Mouse (Mus musculus): Measurements from ENCODE around the gene Mtmr1. TPM values are rescaled to one million over a fixed set of nuclear protein-coding genes. Genes with fewer than 3 reads are reported as not detected.
A peak's percentile ranks its signal among the peaks of the same experiment; 100 is the strongest.
"Not testable (repeated sequence)": the region's sequence is repeated elsewhere in the genome, so short reads cannot be mapped to it uniquely, and the experiment has no call there.

Gene Mtmr1
- polyA plus RNA-seq (2016; fragmentation: Nextera tagmentation; extraction: Ambion mirVana), result 5.9 and 7.5 TPM in 2 replicates

DNA sequence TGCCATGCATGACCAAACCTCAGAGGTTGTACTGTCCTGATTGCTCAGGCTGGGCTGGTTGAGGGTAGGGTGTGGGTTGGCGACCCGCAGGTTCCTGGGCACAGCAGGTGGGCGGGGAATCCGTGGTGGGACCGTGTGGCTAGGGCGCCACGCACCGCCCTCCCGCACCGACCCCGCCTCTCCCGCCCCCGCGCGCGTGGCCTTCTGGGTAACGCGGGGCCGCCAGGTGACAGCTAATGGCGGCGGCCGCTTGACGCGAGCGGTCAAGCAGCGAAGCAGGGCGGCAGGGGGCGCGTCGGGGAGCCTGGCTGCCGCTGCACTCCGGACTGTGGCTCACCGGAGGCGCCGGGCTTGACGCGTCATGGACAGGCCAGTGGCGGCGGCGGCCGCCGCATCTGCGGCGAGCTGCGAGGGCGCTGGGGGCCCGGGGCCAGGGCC is at the start of gene Mtmr1:
Gene Mtmr1 (plus strand): TSS at position 207 of the 438 bp plus-strand sequence.
- H3K4me3 ChIP-seq, result peak within 1 kb of the TSS; percentile 63
- no peaks in the 10 kb centered on the region for H3K27me3 ChIP-seq (ENCODE audit: low read depth, poor library complexity, severe bottlenecking)
- no peaks in the 10 kb centered on the region for H3K4me1 ChIP-seq
- H3K9me3 ChIP-seq (replicated peaks), result peaks cover 8% of the 10 kb centered on the region; the same call in 1 of the 2 replicates
- WGBS, result 17% methylated on average over 36 of the region's 47 CpGs
- peak within 1 kb of the TSS; percentile 81 for H3K27ac ChIP-seq (replicated peaks)
- H3K36me3 ChIP-seq, result no peaks in the 10 kb centered on the region
- peak; percentile 71 for DNase-seq (ENCODE audit: low spot score)

DNA sequence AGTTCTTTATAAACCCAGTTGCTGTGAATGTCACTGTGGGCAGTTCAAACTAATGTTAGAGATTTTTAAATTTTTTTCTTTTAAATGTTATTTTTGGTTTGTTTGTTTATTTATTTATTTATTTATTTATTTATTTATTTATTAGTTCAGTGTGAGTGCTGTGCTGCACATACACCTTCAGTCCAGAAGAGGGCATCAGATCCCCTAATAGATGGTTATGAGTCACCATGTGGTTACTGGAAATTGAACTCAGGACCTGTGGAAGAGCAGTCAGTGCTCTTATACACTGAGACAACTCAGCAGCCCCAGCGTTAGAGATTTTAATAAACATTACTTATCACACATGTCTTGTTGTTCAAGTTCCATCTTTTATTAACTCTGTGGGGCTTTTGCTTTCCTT is 12.5 kb upstream of the Mtmr1 start:
- no peak for DNase-seq (ENCODE audit: low spot score)
- no peaks in the 10 kb centered on the region for H3K27me3 ChIP-seq (ENCODE audit: low read depth, poor library complexity, severe bottlenecking)
- H3K4me3 ChIP-seq, result no peak overlapping the region
- H3K27ac ChIP-seq (replicated peaks), result no peak overlapping the region
- no peaks in the 10 kb centered on the region for H3K9me3 ChIP-seq (replicated peaks)
- no peaks in the 10 kb centered on the region for H3K4me1 ChIP-seq
- H3K36me3 ChIP-seq, result no peaks in the 10 kb centered on the region
- 81% methylated on average over 1 of the region's 1 CpGs for WGBS

DNA sequence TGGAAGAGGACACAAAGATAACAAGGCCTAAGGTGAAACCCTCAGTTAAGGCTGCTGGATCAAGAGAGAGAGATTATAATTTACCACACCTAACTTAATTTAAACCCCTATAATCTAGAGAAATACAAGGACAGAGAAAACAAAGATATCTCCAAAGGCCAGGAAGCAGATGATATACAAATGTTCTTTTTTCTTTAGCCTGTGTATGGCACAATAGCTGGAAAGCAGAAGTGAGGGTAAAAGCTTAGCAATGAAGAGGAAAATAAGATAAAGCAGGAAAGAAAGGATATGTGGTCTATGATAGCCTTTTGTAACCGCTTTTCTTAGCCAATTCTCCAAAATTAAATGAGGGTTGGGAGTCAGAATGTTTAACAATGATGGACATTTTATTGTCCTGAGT is 9.2 kb upstream of the Mtmr1 start:
- no peaks in the 10 kb centered on the region for H3K36me3 ChIP-seq
- DNase-seq (ENCODE audit: low spot score), result no peak
- 61% methylated on average over 1 of the region's 1 CpGs for WGBS

GRCm38 (mm10) chrX:71361793-71362192 is 2.8 kb upstream of the Mtmr1 start:
- H3K4me1 ChIP-seq; H3K4me3 ChIP-seq; H3K9me3 ChIP-seq (replicated peaks); H3K27me3 ChIP-seq (ENCODE audit: low read depth, poor library complexity, severe bottlenecking); DNase-seq (ENCODE audit: low spot score); H3K27ac ChIP-seq (replicated peaks); H3K36me3 ChIP-seq: not testable (repeated sequence)
- 92% methylated on average over 10 of the region's 10 CpGs for WGBS

More for the DNA sequence above, 9.2 kb upstream of the Mtmr1 start:
- H3K27ac ChIP-seq (replicated peaks), result no peak overlapping the region
- H3K27me3 ChIP-seq (ENCODE audit: low read depth, poor library complexity, severe bottlenecking), result no peaks in the 10 kb centered on the region
- no peaks in the 10 kb centered on the region for H3K9me3 ChIP-seq (replicated peaks)
- no peaks in the 10 kb centered on the region for H3K4me1 ChIP-seq
- no peak overlapping the region for H3K4me3 ChIP-seq

DNA sequence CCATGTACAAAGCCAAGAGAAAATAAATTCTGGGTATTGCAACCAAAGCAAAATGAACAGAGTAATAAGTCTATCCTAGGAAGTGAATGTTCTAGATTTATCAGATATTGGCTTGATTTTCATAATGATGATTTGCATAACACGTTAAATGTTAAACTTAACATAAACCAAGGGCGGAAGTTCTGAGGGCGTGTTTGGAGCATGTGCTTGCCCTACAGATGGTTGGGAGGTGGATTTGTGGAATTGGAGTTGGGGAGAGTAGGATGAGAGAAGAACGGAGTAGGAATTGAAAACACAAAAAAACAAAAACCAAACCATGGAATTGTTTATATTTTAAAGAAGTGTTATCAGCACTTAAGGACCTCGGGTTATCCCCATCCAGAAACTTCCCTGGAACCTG is 498 bp upstream of the Mtmr1 start:
- DNase-seq (ENCODE audit: low spot score), result no peak
- Histone ChIP-seq H3K27me3 (ENCODE audit: low read depth, poor library complexity, severe bottlenecking) (no peaks in the 10 kb centered on the region), H3K27ac (replicated peaks) (peak overlapping the region; percentile 81; the same call in 1 of the 2 replicates), H3K4me1 (no peaks in the 10 kb centered on the region), H3K4me3 (peak overlapping the region; percentile 63), H3K9me3 (replicated peaks) (peaks cover 8% of the 10 kb centered on the region; the same call in 1 of the 2 replicates), H3K36me3 (no peaks in the 10 kb centered on the region)
- 72% methylated on average over 5 of the region's 5 CpGs for WGBS

DNA sequence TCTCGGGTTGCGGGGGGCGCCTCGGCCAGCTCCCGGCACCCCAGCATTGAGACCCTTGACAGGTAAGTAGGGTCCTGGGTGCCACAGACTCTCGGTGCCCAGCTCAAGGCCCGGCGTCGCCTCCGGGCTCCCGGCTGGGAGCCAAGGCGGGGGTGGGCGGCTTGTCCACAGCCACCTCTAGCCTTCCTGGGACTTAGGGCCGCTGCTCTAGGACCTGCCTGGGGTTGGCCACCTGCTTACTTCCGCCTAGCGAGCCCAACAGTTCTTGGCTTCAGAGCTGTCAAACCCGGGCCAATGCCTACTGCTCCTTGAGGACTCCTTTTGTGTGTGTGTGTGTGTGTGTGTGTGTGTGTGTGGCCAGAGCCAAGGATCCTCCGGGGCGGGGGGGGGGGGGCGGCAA is 451 bp downstream of the Mtmr1 start:
- H3K27ac ChIP-seq (replicated peaks), result peak overlapping the region; percentile 81
- H3K4me1 ChIP-seq, result no peaks in the 10 kb centered on the region
- WGBS, result 26% methylated on average over 17 of the region's 20 CpGs
- DNase-seq (ENCODE audit: low spot score), result no peak
- no peaks in the 10 kb centered on the region for H3K27me3 ChIP-seq (ENCODE audit: low read depth, poor library complexity, severe bottlenecking)
- H3K9me3 ChIP-seq (replicated peaks), result peaks cover 8% of the 10 kb centered on the region; the same call in 1 of the 2 replicates
- H3K36me3 ChIP-seq, result no peaks in the 10 kb centered on the region
- peak overlapping the region; percentile 63 for H3K4me3 ChIP-seq

DNA sequence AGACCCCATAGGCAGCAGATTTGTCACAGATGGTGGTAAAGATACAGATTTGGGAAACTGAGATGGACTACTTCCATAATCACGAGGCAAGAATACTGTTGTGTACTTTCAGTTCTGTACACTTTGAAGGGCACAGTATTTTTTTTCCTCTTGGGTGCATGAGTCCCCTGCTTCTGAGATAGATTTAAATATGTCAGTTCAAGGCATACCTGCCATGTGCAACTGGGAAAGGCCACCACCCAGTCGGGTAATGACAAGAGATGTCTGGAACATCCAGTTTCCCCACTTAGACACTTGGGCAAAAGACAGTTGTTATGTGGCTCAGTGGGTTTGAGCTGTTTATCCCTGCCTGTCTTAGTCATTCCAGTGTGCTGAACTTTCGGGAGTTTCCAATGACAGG is 950 bp downstream of the Mtmr1 start:
- DNase-seq (ENCODE audit: low spot score), result no peak
- 83% methylated on average over 3 of the region's 3 CpGs for WGBS
- H3K4me1 ChIP-seq, result no peaks in the 10 kb centered on the region

DNA sequence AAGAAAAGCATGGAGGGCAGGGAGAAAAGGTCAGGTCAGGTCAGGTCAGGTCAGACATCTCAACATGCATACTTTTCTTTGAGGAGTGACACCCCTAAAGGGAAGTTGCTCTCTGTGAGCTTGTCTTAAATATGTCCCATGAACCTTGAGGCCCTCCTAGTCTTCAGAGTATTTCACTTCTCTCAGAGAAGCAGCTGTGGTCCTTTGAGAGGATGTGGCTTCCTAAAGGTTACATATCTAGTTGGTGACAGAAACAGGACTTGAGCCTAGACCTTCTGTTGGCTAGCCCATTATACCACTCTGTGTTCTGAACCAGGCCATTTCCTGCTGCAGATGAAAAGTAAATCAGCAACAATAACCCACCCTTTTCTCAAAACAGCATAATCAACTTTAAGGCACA is 2.4 kb downstream of the Mtmr1 start:
- Histone ChIP-seq H3K4me3 (no peak overlapping the region), H3K27me3 (ENCODE audit: low read depth, poor library complexity, severe bottlenecking) (no peaks in the 10 kb centered on the region), H3K36me3 (no peaks in the 10 kb centered on the region), H3K27ac (replicated peaks) (no peak overlapping the region), H3K4me1 (no peaks in the 10 kb centered on the region), H3K9me3 (replicated peaks) (peaks cover 8% of the 10 kb centered on the region; the same call in 1 of the 2 replicates)
- no peak for DNase-seq (ENCODE audit: low spot score)

More for the DNA sequence above, 950 bp downstream of the Mtmr1 start:
- Histone ChIP-seq H3K27ac (replicated peaks) (no peak overlapping the region; the same call in 1 of the 2 replicates), H3K36me3 (no peaks in the 10 kb centered on the region), H3K9me3 (replicated peaks) (peaks cover 8% of the 10 kb centered on the region; the same call in 1 of the 2 replicates), H3K4me3 (peak overlapping the region; percentile 63), H3K27me3 (ENCODE audit: low read depth, poor library complexity, severe bottlenecking) (no peaks in the 10 kb centered on the region)

DNA sequence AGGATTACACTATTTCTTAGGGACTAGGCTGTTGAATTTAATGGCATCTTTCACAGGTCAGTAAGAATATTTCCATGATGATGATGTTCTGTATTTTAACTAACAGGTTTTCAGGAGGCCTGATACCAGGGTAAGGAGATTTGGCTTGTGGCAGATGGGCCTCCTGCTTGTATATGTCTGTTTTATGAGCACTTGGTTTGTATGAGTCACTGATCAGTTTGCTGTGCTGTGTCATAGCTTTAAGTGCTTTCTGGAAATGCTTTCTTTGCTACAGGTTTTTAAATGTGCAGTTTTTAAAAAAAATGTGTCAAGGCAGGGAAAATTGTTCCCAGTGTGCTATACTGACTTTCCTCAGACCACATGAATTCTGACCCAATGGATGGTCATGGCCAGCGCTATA is 12.2 kb downstream of the Mtmr1 start:
- Histone ChIP-seq H3K4me1 (no peaks in the 10 kb centered on the region), H3K36me3 (no peaks in the 10 kb centered on the region), H3K9me3 (replicated peaks) (no peaks in the 10 kb centered on the region), H3K27ac (replicated peaks) (no peak overlapping the region), H3K27me3 (ENCODE audit: low read depth, poor library complexity, severe bottlenecking) (no peaks in the 10 kb centered on the region; the same call in 1 of the 2 replicates), H3K4me3 (no peak overlapping the region)
- no peak for DNase-seq (ENCODE audit: low spot score)
- 88% methylated on average over 1 of the region's 1 CpGs for WGBS

DNA sequence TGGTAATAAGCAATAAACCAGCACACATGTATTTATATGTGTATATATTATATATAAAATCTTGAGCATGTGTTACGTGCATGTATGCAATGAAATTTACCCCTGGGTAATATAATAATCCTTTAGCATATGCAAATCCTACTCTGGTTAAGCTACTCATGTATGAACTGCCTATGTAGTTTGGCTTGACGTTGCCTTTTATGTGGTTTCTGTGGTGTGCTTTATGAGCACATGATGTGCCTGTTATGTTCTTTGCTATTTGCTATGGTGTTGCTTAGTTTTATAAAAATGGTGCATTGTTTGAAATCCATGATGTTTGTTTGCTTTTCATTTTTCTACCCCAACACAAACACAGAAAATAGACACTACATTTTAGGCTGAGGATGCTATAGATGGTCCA is 13.9 kb downstream of the Mtmr1 start:
- DNase-seq (ENCODE audit: low spot score), result no peak
- Histone ChIP-seq H3K27me3 (ENCODE audit: low read depth, poor library complexity, severe bottlenecking) (no peaks in the 10 kb centered on the region; the same call in 1 of the 2 replicates), H3K4me1 (no peaks in the 10 kb centered on the region), H3K36me3 (no peaks in the 10 kb centered on the region), H3K9me3 (replicated peaks) (no peaks in the 10 kb centered on the region), H3K4me3 (no peak overlapping the region), H3K27ac (replicated peaks) (no peak overlapping the region)
- 81% methylated on average over 2 of the region's 2 CpGs for WGBS

GRCm38 (mm10) chrX:71381571-71381970 is 17.0 kb downstream of the Mtmr1 start:
- DNase-seq (ENCODE audit: low spot score), result no peak
- H3K4me1 ChIP-seq, result no peaks in the 10 kb centered on the region
- no peak overlapping the region for H3K4me3 ChIP-seq
- H3K9me3 ChIP-seq (replicated peaks), result no peaks in the 10 kb centered on the region
- WGBS, result 42% methylated on average over 5 of the region's 5 CpGs
- no peaks in the 10 kb centered on the region for H3K27me3 ChIP-seq (ENCODE audit: low read depth, poor library complexity, severe bottlenecking)
- H3K27ac ChIP-seq (replicated peaks), result no peak overlapping the region
- no peaks in the 10 kb centered on the region for H3K36me3 ChIP-seq

- H3K36me3 ChIP-seq, result no peaks in the 10 kb centered on the region
- 77% methylated on average over 4 of the region's 4 CpGs for WGBS
- no peaks in the 10 kb centered on the region for H3K4me1 ChIP-seq
- no peaks in the 10 kb centered on the region for H3K9me3 ChIP-seq (replicated peaks)
- no peak overlapping the region for H3K4me3 ChIP-seq
- no peak for DNase-seq (ENCODE audit: low spot score)
- 0 out of 2 replicates have a peak, but pooled peaks cover 3% of the 10 kb centered on the region for H3K27me3 ChIP-seq (ENCODE audit: low read depth, poor library complexity, severe bottlenecking)
- H3K27ac ChIP-seq (replicated peaks), result no peak overlapping the region
These were observed 31.8 kb downstream of the Mtmr1 start for GRCm38 (mm10) chrX:71396326-71396725.

DNA sequence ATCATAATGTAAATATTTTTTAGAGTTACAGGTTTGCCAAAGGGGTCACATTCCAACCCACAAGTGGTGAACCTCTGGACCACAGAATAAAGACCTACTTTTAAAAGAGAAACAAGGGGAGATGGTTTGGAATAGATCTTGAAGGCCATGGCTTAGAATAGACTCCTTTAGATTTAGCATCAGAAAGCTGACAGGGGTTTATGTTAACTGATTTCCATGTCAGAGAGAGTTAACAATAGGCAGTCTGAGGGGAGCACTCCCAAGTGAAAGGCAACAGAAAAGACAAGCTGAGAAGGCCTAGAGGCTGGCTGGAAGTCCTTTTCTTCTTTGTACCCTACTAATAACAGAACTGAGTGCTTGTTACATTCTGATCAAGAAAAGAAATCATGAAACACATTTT is 41.7 kb downstream of the Mtmr1 start:
- Histone ChIP-seq H3K4me1 (peaks cover 6% of the 10 kb centered on the region), H3K27ac (replicated peaks) (no peak overlapping the region), H3K27me3 (ENCODE audit: low read depth, poor library complexity, severe bottlenecking) (peaks cover 4% of the 10 kb centered on the region; the same call in 1 of the 2 replicates), H3K36me3 (no peaks in the 10 kb centered on the region), H3K9me3 (replicated peaks) (no peaks in the 10 kb centered on the region), H3K4me3 (no peak overlapping the region)
- no peak for DNase-seq (ENCODE audit: low spot score)

DNA sequence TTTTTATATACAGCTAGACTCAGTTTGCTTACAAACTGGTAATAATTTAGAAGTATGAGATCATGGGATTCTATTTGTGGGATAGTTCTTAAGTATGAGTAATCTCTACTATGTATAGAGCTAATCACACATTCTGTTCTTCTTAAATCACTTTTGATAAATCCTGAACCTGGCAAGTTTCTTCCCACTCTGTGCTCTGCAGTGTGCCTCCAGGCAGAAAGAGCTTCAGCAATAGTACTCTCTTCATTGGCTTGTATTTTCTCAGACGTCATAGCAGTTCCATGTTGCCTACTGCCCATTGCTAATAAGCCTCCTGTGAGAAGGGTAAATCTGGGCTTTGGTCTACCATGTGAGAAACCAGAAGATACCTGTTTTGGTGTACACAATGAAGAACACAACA is 43.8 kb downstream of the Mtmr1 start:
- no peaks in the 10 kb centered on the region for H3K9me3 ChIP-seq (replicated peaks)
- DNase-seq (ENCODE audit: low spot score), result no peak
- H3K4me1 ChIP-seq, result peaks cover 6% of the 10 kb centered on the region
- peaks cover 4% of the 10 kb centered on the region; the same call in 1 of the 2 replicates for H3K27me3 ChIP-seq (ENCODE audit: low read depth, poor library complexity, severe bottlenecking)
- no peak overlapping the region for H3K4me3 ChIP-seq
- H3K27ac ChIP-seq (replicated peaks), result no peak overlapping the region
- H3K36me3 ChIP-seq, result no peaks in the 10 kb centered on the region
- WGBS, result 78% methylated on average over 1 of the region's 1 CpGs

All from midbrain, embryonic 10.5 days (tissue).